Mouse (Mus musculus) macrophage (primary cell): Measurements from ENCODE around the gene Usp33. TPM values are rescaled to one million over a fixed set of nuclear protein-coding genes. Genes with fewer than 3 reads are reported as not detected.
"Not testable (repeated sequence)": the region's sequence is repeated elsewhere in the genome, so short reads cannot be mapped to it uniquely, and the experiment has no call there.

Experiments
- H3K27ac ChIP-seq: fragments of 350-480 bp; formaldehyde crosslinking; 2 replicates; pipeline ENCODE4 v1.9.0; 2021
- H3K36me3 ChIP-seq: fragments of 350-480 bp; formaldehyde crosslinking; 2 replicates; pipeline ENCODE4 v1.9.0; 2021; ENCODE audit errors: inconsistent target
- H3K4me3 ChIP-seq: fragments of 350-480 bp; formaldehyde crosslinking; 2 replicates; pipeline ENCODE4 v1.9.0; 2021; ENCODE audit errors: inconsistent target
- H3K79me2 ChIP-seq: fragments of 350-480 bp; formaldehyde crosslinking; 2 replicates; pipeline ENCODE4 v1.9.0; 2021; ENCODE audit errors: inconsistent target
- WGBS: methylation state at CpG from one replicate; pipeline ENCODE4 v1.1.7; 2026; ENCODE audit warnings: inconsistent platforms; ENCODE audit not compliant: missing documents; 5-methylcytosine and 5-hydroxymethylcytosine counted together
- polyA plus RNA-seq: library from polyadenylated mRNA; stranded (reverse); fragments of 250-400 nt; gene quantifications from 3 replicates; pipeline ENCODE4 v1.2.4, GENCODE M21; 2018; ENCODE audit warnings: inconsistent platforms
- total RNA-seq, 78 experiments: library from RNA; depleted of rRNA; stranded (reverse); fragments of 250-400 nt; gene quantifications; 1 replicate in 9 of 78; 2 replicates in 24 of 78; 3 replicates in 43 of 78; 4 replicates in 2 of 78; pipeline ENCODE4 v1.2.4; 2018; ENCODE audit warnings: inconsistent platforms in 56 of 78

Gene Usp33
- 100 to 1,000 TPM in 23 of 26 experiments, 10 to 100 TPM in 3; 65.0 to 266 (median 161) TPM for total RNA-seq (2018; cell fraction: chromatin; rRNA removed)
- total RNA-seq (2018; cell fraction: cytosol; rRNA removed), result 10 to 100 TPM; 18.6 to 35.8 (median 27.7) TPM
- total RNA-seq (2018; cell fraction: nucleus; rRNA removed), result 100 to 1,000 TPM in 9 of 26 experiments, 10 to 100 TPM in 17; 38.0 to 158 (median 79.9) TPM
- polyA plus RNA-seq, result 23.2 to 27.4 TPM (median 24.0 TPM) in 3 replicates

DNA sequence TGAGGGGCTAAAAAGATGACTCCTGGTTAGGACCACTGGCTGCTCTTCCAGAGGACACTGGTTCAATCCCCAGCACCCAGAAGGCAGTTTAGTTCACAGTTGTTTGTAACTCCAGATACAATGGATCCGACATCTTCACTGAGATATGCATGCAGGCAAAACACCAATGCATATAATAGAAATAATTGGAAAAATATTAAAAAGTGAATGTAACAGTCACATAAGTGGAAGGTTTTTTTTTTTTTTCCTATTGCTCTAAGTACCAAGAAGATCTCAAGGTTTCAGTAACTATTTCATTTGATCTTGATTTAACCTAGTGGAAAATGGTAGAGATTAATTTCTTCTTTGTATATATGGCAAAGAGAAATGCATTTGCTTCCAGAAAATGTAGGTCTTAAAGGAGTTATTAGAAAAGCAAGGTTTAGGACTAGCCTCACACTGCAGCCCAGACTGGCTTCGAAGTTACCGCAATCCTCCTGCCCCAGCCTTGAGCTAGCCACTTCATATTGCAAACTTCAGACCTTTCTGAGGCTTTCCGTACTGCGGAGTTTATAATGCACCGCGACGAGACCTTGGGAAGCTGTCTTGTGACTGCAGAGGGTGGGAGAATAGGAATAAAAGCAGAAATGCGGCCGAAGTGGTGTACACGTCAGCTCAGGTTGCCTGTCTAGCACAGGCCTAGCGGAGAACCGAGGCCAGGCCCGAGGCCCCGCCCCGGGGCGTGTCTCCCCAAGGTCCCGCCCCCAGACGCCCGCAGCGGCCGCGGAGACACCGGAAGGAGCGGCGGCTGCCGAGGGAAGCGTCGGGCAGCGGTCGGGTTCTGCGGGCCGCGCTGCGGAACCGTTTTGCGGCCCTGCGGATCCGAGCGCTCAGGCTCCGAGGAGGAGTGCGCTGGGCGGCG, at the start of gene Usp33:
TSS of gene Usp33 (plus strand) at position 747 of the 901 bp plus-strand sequence.
- Histone ChIP-seq H3K36me3 (no peaks in the 10 kb centered on the region), H3K4me3 (peak within 1 kb of the TSS; percentile 64), H3K79me2 (peaks cover 43% of the 10 kb centered on the region), H3K27ac (no peak within 1 kb of the TSS)
- 8% methylated on average over 37 of the region's 44 CpGs for WGBS

DNA sequence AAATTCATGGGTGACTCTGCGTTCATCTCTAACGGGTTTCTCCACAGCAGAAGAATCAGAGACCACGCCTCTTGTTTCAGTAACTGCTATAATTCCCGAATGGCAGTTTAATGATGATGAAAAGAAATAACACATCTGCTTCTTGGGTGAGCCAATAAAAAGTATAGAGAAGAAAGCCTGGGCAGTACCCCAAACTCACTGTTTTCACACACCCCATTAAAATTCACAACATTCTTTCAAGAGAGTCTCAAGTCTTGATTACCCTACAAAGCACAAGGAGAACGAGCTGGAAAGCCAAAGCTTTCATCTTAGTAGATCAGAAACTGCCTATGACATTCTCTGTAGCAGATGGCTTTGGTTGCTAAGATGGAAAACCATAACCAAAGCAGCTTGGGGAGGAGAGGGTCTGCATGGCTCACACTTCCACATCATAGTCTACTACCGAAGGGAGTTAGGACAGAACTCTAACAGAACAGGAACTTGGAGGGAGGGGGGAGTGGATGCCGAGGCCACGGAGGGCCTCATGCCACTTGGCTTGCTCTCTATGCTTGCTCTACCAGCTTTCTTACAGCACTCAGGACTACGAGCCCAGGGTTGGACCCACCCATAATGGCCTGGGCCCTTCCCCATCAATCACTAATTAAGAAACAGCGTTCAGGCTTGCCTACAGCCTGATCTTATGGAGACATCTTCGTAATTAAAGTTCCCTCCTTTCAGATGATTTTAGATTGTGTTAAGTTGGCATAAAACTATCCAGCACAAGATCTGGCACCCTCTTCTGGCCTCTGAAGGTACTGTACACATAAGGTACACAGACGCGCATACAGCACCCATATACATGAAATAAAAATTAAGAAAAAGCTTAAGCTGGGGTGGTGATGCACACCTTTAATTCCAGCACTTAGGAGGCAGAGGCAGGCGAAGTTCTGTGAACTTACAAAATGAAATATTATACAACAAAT, 45.6 kb upstream of the Usp33 start:
- 87% methylated on average over 12 of the region's 14 CpGs for WGBS
- Histone ChIP-seq H3K79me2 (no peaks in the 10 kb centered on the region), H3K36me3 (no peaks in the 10 kb centered on the region), H3K27ac (no peak overlapping the region), H3K4me3 (no peak overlapping the region)

DNA sequence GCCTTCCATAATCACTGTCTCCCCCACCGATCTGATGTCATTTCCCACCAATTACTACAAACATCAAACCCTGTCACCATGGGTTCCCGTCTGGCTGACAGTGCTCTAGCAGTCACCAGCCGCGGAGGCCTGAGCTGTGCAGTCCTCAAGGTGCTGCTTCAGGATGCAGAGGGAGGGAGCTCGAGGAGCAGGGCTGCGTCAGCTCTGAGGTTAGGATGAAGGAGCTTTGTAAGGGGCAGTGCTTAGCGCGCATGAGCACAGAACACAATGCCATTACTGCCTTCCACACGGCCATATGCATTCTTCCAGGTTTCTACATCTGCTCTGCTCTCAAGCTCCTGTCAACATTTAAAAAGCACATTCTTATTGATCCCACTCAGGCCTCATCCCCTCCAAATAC, 43.3 kb upstream of the Usp33 start:
- H3K27ac ChIP-seq, result no peak overlapping the region
- 96% methylated on average over 9 of the region's 9 CpGs for WGBS
- H3K4me3 ChIP-seq, result no peak overlapping the region
- H3K36me3 ChIP-seq, result no peaks in the 10 kb centered on the region
- no peaks in the 10 kb centered on the region for H3K79me2 ChIP-seq

DNA sequence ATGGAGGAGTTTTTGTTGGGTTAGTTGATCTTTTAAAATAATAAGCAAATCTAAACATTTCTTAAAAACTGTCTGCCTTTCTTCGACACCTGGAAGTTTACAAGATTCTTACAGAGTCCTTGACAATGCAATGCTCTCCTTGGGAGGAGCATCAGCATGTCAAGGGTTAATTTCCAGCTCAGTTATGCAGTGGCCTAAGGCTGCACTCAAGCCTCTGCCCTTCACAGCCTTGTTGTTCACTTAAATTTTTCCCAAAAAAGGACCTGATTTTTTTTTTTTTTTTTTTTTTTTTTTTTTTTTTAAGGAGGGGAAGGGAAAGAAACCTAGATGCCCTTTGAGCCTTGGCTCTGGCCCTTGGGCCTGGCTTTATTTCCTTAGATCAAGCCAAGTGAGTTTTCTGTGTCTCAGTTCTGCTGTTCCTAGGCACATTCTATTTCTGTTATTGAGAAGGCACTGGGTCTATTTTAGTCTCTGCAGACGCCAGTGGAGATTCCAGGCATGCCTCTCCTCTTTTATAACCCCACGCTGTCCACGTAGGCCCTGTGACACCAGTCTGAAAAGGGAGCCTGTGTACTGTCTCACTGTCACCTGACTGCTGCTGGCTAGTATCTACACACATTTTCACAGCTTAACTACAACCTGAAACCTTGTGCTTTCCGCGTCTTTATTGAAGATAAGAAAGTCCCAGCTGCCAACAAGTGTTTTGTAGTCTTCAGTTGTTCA, 42.0 kb upstream of the Usp33 start:
- Histone ChIP-seq H3K27ac (no peak overlapping the region), H3K4me3 (no peak overlapping the region), H3K79me2 (no peaks in the 10 kb centered on the region), H3K36me3 (no peaks in the 10 kb centered on the region)
- 97% methylated on average over 6 of the region's 6 CpGs for WGBS

DNA sequence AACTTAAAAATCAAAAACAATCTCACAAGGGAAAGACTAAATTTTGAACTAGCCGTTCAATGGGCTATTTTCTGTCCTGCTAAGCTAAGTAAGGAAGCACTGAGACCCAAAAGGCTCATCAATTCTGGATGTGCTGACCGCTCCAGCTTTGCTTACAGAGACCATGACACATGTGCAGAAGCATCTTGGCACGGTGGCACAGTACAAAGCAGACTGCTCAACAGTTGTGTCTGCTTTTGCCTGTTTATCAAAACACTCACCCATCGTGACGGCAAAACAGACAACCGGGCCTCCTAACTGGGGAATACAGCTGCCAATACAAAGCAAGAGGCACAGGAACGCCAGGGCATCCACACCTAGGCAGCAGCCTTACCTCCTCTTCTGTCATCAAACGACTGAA, 41.2 kb upstream of the Usp33 start:
- Histone ChIP-seq H3K79me2 (no peaks in the 10 kb centered on the region), H3K4me3 (no peak overlapping the region), H3K27ac (no peak overlapping the region), H3K36me3 (no peaks in the 10 kb centered on the region)
- 95% methylated on average over 8 of the region's 8 CpGs for WGBS

DNA sequence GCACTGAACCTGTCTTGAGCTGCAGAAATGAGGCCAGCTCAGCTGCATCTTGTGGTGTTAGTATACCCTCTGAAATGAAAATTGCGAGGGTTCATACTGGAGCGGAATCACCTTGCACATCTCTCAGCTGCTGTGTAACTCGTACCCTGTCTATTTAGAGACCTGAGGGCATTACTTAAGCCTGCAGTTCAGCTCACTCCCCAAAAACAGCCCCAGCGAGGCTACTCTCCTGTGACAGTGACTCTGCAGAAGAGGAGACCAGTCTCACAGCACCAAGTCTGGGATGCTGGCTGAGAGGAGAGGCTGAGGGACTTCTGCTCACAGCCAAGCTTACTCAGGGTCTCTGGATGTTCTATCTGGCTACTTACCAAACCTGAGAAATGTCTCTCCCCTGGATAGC, 40.3 kb upstream of the Usp33 start:
- 95% methylated on average over 4 of the region's 4 CpGs for WGBS
- Histone ChIP-seq H3K79me2 (no peaks in the 10 kb centered on the region), H3K36me3 (no peaks in the 10 kb centered on the region), H3K27ac (no peak overlapping the region), H3K4me3 (no peak overlapping the region)

DNA sequence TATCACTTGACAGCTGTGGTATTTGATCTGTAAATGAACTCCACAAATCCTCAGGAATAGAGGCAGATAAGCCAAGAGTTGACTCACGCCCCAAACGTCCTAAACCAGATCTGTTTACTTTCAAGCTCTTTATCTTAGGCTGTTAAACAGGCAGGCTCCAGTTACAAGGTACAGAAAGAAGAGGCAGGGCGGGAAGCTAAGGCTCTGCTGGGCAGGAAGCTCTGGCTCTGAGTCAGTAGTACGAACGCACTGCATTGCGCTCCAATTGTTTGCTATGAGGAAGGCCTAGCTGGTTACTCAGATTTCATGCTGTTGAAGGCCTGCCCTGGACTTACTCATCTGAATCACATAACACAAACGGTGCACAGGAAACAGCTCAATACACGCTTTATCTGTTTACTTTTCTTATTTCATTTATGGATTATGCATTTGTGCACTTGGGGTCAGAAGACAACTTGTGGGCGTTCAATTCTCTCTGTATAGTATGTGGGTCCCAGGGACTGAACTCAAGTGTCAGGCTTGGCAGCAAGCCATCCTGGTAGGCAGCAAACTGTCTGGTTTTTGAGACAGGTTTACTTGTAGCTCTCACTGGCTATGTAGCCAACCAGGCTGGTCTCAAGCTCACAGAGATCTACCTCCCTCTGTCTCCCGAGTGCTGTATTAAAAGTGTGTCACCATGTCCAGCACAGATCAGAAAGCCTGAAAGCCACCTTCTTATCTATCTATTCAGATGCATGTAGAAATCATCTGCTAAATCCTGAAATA, 37.6 kb upstream of the Usp33 start:
- Histone ChIP-seq H3K27ac (no peak overlapping the region), H3K36me3 (no peaks in the 10 kb centered on the region), H3K4me3 (no peak overlapping the region), H3K79me2 (no peaks in the 10 kb centered on the region)
- 93% methylated on average over 10 of the region's 10 CpGs for WGBS

DNA sequence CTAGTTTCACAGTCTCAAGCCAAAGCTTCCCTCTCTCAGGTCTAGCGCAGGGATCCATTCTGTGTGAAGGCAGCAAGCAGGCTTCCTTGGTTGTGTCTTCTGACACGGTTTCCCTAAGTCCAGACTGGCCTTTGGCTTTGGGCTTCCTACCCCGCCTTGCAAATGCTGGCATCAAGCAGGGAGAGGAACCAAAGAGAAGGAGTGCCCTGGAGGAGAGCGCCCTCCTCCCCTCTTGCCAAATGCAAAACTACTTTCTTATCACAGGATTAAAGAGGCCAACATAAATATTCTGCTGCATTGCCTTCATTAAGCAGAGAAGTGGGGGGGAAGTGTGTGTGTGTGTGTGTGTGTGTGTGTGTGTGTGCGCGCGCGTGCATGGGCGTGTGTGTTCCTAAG, 37.0 kb upstream of the Usp33 start:
- H3K4me3 ChIP-seq, result no peak overlapping the region
- 89% methylated on average over 4 of the region's 9 CpGs for WGBS
- no peak overlapping the region for H3K27ac ChIP-seq
- no peaks in the 10 kb centered on the region for H3K36me3 ChIP-seq
- H3K79me2 ChIP-seq, result no peaks in the 10 kb centered on the region

DNA sequence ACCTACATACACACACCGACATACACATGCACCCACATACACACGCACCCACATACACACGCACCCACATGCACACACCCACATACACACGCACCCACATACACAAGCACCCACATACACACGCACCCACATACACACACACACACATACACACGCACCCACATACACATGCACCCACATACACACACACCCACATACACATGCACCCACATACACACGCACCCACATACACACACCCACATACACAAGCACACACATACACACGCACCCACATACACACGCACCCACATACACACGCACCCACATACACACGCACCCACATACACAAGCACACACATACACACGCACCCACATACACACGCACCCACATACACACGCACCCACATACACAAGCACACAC, 31.6 kb upstream of the Usp33 start:
- whole genome bisulfite sequencing, result 79% methylated on average over 12 of the region's 14 CpGs
- H3K4me3 ChIP-seq, H3K27ac ChIP-seq, H3K79me2 ChIP-seq, H3K36me3 ChIP-seq: not testable (repeated sequence)

DNA sequence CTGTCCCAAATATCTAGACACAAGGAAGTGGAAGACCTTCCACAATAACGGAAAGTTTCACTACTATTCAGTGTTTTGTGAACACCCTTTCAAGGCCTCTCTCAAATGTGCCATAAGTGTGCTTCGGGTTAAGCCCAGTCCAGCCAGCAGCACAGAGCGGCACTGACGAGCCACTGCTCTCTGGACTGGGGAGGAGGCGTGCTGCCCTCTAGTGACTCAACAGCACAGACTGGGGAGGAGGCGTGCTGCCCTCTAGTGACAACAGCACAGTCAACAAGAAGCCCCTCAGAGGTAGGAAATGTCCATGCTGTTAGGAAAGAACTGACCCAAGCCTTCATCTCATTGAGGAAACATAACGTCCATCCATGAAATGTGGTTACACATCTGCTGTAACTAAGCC, 30.7 kb upstream of the Usp33 start:
- Histone ChIP-seq H3K79me2 (no peaks in the 10 kb centered on the region), H3K36me3 (no peaks in the 10 kb centered on the region), H3K27ac (no peak overlapping the region), H3K4me3 (no peak overlapping the region)
- 13% methylated on average over 7 of the region's 7 CpGs for WGBS

DNA sequence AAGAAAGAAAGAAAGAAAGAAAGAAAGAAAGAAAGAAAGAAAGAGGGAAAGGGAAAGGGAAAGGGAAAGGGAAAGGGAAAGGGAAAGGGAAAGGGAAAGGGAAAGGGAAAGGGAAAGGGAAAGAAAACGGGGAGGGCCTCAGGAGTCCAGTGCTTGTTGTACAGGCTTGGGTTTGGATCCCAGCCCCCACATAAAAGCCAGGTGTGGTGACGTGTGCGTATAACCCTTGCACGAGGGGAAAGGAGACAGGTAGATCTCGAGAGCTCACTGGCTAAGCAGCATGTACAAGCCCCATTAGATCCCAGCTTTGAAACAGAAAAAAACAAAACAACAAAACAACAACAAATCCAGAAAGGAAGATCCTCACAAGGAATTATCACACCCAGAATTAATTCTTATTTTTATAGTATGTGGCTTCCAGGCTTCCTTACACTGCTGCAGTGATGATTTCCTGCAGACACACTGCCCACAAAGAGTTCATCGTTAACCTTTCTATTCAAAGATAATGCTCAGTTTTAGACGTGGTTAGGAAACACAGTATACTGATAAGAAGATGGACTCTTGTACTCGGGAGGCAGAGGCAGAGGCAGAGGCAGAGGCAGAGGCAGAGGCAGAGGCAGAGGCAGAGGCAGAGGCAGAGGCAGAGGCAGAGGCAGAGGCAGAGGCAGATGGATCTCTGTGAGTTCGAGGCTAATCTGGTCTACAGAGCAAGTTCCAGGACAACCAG, 29.7 kb upstream of the Usp33 start:
- not testable (repeated sequence) for H3K27ac ChIP-seq, H3K36me3 ChIP-seq, H3K4me3 ChIP-seq, H3K79me2 ChIP-seq
- 87% methylated on average over 9 of the region's 9 CpGs for WGBS

DNA sequence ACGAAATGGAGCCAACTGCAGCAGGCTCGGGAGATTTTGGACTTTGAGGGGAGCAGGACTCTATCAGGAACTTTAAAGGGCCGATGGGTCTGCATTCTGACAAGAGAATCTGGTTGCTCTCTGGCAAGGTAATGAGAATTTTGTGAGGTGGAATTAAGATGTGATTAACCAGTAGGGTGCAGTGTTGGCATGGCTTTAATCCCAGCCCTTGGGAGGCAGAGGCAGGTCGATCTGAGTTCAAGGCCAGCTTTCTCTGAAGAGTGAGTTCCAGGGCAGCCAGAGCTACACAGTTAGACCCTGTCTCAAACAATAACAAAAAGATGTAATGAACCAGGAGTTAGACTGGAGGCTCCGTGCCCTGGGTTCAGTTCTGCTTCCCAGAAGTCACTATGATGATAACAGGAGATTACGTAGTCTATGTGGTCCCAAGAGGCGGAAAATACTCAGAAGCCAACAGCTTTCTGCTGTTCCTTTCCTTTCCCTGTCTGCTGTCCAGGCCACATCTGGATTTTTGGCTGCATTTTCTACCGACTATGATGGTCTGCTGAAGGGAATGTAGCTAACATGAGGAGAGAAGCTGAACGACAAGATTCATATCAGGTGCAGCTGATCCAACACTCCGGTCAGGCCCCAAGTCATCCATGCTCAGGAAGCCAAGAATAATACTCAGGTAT, 25.2 kb upstream of the Usp33 start:
- Histone ChIP-seq H3K36me3 (no peaks in the 10 kb centered on the region), H3K4me3 (no peak overlapping the region), H3K27ac (no peak overlapping the region), H3K79me2 (no peaks in the 10 kb centered on the region)
- WGBS, result 96% methylated on average over 10 of the region's 10 CpGs
